Mouse (Mus musculus) skeletal muscle tissue, adult 2 months (tissue): Measurements from ENCODE around the gene Alcam.

Experiments used
- DNase-seq: peaks from one replicate; pipeline ENCODE4 v3.0.0-alpha.2; 2012; ENCODE audit warnings: low read depth, low spot score

The Alcam gene

DNA sequence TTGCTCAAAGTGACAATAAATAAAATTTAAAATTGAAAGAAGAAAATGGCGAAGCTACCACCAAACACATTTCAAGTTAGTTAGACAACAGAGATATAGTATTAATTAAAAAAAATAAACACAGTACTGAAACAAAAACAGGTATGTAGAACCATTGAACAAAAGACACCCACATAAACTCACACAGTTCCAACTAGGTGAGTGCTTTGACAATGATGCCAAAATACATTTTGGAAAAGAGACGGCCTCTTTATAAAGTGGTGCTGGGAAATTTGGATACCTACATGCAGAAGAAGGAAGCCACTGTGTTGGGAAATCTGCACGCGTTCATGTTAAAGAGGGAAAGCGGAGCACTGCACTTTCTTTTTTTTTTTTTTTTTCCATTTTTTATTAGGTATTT is 85.4 kb downstream of the Alcam start:
- no peak for DNase-seq

DNA sequence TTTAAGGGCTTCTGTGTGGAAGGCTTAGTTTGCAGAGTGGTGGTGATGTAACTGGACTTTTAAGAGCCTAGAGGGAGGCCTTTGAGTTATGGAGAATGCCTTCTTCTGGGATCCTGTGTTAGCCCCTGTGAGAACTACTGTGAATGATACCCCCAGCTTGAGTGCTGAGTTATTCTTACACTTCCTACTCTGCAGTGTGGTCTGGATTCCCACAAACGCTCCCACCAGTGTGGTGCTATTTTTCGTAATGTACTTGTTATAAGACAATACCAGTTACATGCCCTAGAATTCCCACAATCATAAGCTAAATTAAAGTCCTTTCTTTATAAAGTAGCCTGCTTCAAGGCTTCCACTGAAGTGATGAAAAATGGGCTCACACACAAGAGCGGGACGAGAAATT is 87.0 kb downstream of the Alcam start:
- DNase-seq, result no peak

DNA sequence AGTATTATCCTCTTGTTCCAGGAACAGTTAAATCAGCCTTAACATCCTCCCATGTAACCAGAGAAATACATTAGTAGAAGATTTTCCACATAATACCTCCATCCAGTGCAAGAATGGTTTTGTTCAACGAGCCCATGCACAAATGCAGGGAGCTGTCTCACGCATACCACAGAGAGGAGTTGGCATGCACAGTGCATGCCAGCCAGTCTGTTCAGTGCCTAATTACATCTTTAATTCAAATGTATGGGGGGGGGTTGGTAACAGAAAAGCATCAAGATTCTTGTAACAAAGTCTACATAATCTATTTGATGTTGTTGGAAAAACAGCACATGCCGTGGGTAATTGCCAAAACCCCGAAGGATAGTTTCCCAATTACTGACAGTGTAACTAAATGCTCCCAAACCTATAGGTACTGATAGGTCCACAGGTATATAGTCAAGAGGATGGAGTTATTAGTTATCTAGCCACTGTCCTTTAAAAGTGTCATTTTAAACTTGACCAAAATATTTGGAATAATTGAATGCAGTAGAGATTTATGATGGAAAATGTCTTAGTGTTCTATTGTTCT is 89.8 kb downstream of the Alcam start:
- DNase-seq, result no peak

DNA sequence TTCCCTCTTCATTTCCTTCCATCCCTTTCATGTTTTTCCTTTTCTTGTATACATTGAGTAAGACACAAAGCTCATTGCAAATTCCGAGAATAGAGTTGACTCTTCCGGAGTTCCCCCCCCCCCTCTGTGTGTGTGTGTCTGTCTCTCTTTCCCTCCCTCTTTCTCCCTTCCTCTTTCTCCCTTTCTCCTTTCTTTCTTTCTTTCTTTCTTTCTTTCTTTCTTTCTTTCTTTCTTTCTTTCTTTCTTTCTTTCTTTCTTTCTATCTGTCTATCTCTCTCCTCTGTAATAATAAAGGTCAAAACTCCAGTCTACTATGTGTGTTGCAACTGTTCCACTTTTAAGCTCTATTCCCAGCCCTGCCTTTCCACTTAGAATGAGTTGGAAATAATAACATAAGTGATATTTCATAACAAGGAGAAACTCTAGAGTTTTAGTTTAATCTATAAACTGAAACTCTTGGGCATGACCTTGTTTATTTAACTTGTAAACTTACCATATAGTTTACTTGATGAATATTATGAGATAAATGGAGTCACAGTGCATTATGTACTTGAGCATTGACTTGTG is 110.3 kb downstream of the Alcam start:
- no peak for DNase-seq

- no peak for DNase-seq
These were observed 111.0 kb downstream of the Alcam start for GRCm38 (mm10) chr16:52342694-52343466.

DNA sequence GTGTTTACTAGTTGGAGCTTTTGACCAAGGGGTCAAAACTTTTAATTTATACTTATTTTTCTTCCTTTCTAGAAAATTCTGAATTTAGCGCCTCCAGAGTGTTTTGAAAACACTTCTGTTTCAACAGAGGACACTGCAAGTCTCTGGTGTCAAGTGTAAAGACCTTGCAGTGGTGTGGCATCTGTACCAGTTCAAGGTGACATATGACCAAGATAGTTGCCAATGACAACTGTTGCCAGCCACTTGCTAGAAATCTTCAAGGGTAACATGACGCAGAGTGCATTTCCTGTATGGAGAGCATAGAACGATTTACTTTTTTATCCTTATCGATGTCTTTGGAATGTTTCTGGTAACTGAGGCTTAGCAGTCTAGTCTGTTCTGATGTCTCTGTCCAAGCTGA is 119.8 kb downstream of the Alcam start:
- no peak for DNase-seq

DNA sequence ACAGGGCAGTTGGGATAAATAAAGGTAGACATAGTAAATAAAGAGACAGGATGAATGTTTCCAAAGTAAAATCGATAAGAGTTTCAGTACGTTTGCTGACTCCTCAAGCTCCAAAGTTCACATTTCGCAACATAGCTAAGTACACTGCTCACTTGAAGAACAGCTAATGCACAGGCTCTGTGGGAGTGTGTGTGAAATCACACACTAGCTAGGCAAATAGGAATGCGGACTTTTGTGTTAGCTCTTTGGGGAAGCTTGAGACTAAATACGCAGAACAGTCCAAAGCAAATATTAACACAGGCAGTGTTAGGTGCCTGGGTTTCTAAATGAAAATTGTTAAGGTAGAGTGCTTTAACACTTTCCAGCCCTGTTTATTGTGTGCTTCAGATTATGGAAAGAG is 120.2 kb downstream of the Alcam start:
- no peak for DNase-seq

DNA sequence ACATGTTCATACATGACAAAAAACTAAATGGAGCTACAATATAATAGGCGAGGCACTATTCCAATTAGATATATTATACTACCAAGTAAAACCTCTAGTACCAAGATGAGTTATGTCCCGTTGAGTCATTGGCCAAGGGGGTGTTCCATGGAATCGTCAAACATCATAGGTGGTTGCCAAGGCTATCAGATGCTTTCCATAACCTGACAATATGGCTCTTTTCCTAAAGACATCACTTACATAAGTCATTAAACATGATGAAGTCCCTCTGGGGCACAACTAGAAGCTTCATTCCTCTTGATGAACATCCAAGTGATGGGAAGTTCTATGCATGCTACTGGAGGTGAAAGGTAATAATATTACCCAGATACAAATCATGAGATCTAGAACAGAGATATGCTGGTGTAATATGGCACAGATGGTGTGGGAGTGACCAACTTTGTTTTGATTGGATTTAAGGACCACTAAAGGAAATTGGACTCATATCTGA is 122.5 kb downstream of the Alcam start:
- DNase-seq, result no peak

GRCm38 (mm10) chr16:52329420-52329819 is 124.5 kb downstream of the Alcam start:
- no peak for DNase-seq

GRCm38 (mm10) chr16:52319229-52319628 is 134.6 kb downstream of the Alcam start:
- no peak for DNase-seq

GRCm38 (mm10) chr16:52311073-52311472 is 142.8 kb downstream of the Alcam start:
- peak; percentile 13 for DNase-seq

DNA sequence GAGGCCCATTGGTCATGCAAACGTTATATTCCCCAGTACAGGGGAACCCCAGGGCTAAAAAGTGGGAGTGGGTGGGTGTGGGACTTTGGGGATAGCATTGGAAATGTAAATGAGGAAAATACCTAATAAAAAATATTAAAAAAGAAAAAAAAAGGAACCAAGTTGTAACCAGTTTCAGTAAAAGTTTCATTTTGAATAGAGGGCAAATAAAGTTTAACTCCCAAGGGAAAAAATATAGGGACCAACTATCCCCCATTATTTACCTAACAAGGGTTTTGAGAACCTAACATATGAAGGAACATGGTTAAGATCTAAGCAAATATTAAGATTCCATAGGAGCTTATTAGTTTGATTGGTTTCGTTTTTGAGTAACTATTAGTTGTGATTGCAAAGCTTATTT is 146.9 kb downstream of the Alcam start:
- DNase-seq, result no peak

GRCm38 (mm10) chr16:52303532-52303902 is 150.4 kb downstream of the Alcam start:
- no peak for DNase-seq

- no peak for DNase-seq
These were observed 150.9 kb downstream of the Alcam start for GRCm38 (mm10) chr16:52302790-52303531.

DNA sequence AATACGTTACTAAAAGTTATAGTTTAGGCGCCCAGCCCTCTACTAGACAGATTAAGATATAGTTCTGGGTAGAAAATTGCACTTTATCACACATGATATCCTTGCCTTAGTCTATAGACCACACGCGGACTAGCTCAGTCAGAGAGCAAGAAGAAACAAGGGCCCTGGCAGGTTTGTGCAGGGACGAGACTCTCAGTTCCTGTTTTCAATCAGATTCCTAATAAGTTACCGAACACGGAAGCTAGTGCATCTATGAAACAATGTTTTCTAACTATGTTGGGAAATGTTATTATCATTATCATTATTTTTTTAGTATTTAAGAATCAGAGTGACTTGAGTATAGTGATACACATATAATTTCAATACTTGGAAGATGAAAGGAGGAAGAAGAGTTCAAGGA is 152.1 kb downstream of the Alcam start:
- DNase-seq, result no peak

- DNase-seq, result no peak
These were observed 157.5 kb downstream of the Alcam start for GRCm38 (mm10) chr16:52296376-52296775.

GRCm38 (mm10) chr16:52295535-52295934 is 158.3 kb downstream of the Alcam start:
- no peak for DNase-seq

- no peak for DNase-seq
These were observed 161.3 kb downstream of the Alcam start for GRCm38 (mm10) chr16:52292440-52293048.

DNA sequence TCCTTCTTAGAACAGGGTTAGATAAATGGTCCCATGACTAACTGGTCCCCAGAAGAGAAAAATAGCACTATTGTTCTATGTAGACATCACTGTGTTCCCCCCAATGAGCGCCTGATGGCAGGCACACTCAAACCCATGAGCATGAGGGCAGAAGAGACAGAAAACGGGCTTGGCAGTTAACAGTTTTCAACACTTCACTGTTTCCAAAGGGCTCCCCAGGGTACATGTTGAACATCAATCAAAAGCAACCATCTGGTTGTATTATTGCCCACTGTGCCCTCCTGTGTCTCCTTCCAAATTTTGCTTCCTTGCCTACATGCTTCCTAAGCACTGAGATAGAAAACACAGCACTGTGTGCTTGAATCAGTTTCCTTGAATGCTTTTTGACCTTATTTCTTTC is 173.7 kb downstream of the Alcam start:
- no peak for DNase-seq

GRCm38 (mm10) chr16:52265066-52265465 is 188.8 kb downstream of the Alcam start:
- DNase-seq, result no peak

DNA sequence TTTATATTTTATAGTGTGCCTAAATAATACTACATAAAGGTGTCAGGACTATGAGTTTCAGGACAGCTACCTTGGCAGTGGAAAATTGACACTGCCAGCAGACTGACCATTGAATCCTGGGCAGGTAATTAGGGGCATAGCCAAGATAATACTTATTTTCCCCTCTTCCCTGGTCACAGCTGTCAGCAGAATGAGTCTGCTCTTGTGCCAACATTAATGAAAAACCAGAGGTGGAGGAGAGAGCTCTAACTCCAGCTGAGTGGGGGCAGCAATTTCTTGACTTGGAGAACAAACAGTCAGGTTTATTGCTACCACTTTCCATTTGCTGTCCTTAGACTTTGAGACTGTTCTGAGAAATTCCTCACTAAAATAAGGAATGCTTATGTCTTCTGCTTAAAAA is 190.1 kb downstream of the Alcam start:
- no peak for DNase-seq

- no peak for DNase-seq
These were observed 191.3 kb downstream of the Alcam start for GRCm38 (mm10) chr16:52262582-52262981.
